Mouse (Mus musculus): Measurements from ENCODE around the gene Skap2.

- TF ChIP-seq CTCF (IDR thresholded peaks at IDR 0.05; ENCODE audit: borderline replicate concordance, extremely low read depth, insufficient read depth, insufficient read length): no peak
- no peak for TF ChIP-seq POLR2A (IDR thresholded peaks at IDR 0.05; ENCODE audit: borderline replicate concordance, extremely low read depth, insufficient read depth, insufficient read length, poor library complexity, severe bottlenecking)
Observed at GRCm38 (mm10) chr6:51908495-51908894, 103.9 kb downstream of the Skap2 start.

All from brain, embryonic 14.5 days (tissue).